Mouse (Mus musculus): ENCODE measurements around the gene Ptrh1.

DNA sequence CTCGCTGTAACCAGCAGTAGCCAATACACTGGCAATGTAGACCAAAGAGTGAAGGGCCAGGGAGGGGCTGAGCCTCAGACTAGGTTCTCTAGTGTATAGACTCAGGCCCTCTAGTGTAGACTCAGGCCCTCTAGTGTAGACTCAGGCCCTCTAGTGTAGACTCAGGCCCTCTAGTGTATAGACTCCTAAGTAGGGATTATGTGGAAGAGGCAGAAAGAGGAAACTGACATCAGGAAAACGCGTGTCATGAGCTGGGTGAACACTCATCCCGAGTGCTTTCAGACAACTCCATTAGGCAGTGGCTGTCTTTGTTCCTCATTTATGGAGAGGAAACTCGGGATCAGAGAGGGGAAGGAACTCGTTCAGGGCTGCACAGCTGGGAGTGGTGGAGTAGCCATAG, 38.6 kb upstream of the Ptrh1 start:
- TF ChIP-seq CTCF (IDR thresholded peaks at IDR 0.05; ENCODE audit: extremely low read depth, insufficient read length, insufficient replicate concordance, low read depth, low read length), result no peak
- TF ChIP-seq POLR2A (IDR thresholded peaks at IDR 0.05; ENCODE audit: low read depth, low read length), result no peak
